Mouse (Mus musculus): ENCODE measurements at regions not wholly inside any gene's neighbourhood (a gene's known extent, or its start where the extent isn't known, plus 50 kb on each side); places are given as distances from the start of the nearest gene placed in this dataset.

DNA sequence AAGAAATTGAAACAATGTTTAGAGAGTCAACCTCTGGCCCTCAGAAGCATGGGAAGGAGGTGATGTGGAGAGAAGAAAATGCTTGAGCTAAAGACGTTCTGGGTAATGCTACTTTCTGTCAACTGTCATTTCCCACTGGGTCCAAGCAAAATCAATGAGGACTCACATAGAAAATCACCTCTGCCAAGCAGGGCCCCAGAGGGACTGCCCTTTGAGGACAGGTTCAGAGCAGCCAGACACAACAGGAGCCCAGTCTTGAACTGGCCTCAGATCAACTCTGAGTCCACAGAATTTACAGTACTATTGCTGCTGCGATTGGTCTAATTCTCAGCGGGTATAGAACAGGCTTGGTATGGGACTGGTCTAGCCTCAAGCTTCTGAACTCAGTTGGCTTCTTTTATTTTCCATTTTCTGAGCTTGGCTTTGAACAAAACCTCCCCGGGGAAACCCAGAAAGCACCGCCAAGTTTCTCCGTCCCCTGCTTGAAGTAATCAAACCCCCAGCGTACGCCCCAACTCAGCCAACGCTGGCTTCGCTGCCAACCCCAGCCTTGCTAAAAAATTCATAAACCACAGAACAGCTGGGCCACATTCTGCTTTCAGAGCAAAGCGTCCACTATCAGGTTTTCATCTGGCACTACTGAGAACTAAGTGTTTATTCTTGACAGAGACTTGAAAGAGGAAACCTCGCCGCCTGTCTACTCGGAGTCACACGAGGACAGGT, 322.8 kb upstream of the Spred2 start:
- TF ChIP-seq CTCF (conservative IDR thresholded peaks at IDR 0.05; ENCODE audit: insufficient read depth, insufficient read length, low read depth, low read length) (no peak), POLR2A (IDR thresholded peaks at IDR 0.05; ENCODE audit: low read depth, low read length) (no peak)

Data from kidney, adult 2 months (tissue).